Mouse (Mus musculus) bone marrow macrophage, adult 2 months (primary cell): ENCODE results near the gene Mapk6.

ENCODE experiments used
- CTCF ChIP-seq: IDR thresholded peaks from 2 replicates; pipeline ENCODE4 v1.5.1; 2012; ENCODE audit warnings: low read depth, mild to moderate bottlenecking, low read length, moderate library complexity
- POLR2A ChIP-seq: IDR thresholded peaks from 2 replicates; pipeline ENCODE4 v1.6.1; 2012; ENCODE audit warnings: mild to moderate bottlenecking, low read depth, low read length, borderline replicate concordance

- TF ChIP-seq CTCF (no peak), POLR2A (no peak)
Measured at GRCm38 (mm10) chr9:75357087-75357654, 52.6 kb downstream of the Mapk6 start.
